Mouse (Mus musculus) kidney, embryonic 14.5 days (tissue): Measurements from ENCODE around the gene Sh3bgrl3. TPM values are rescaled to one million over a fixed set of nuclear protein-coding genes. Genes with fewer than 3 reads are reported as not detected.
"Not testable (repeated sequence)": the region's sequence is repeated elsewhere in the genome, so short reads cannot be mapped to it uniquely, and the experiment has no call there.

Source experiments
- ATAC-seq: fragments of 200-750 bp; cut with Nextera tagmentation; 2 replicates; pipeline ENCODE4 v1.8.0; 2017; ENCODE audit warnings: moderate number of reproducible peaks, mild to moderate bottlenecking, moderate TSS enrichment, moderate library complexity; ENCODE audit not compliant: low FRiP score, low TSS enrichment
- H3K27ac ChIP-seq: fragments of 300-500 bp; sonication (generic); 2 replicates; pipeline ENCODE4 v1.5.1; 2014; ENCODE audit warnings: low read depth, mild to moderate bottlenecking, low read length, moderate library complexity, mixed read lengths
- H3K27me3 ChIP-seq: fragments of 300-500 bp; sonication (generic); 2 replicates; pipeline ENCODE4 v1.6.1; 2014; ENCODE audit warnings: mild to moderate bottlenecking, low read length; ENCODE audit not compliant: control insufficient read depth, insufficient read depth
- H3K36me3 ChIP-seq: fragments of 300-500 bp; sonication (generic); 2 replicates; pipeline ENCODE4 v1.6.1; 2014; ENCODE audit warnings: low read length, mixed read lengths; ENCODE audit not compliant: control insufficient read depth, insufficient read depth
- H3K4me1 ChIP-seq: fragments of 300-500 bp; sonication (generic); 2 replicates; pipeline ENCODE4 v1.6.1; 2014; ENCODE audit warnings: low read length, mixed read lengths; ENCODE audit not compliant: control insufficient read depth, insufficient read depth
- H3K4me2 ChIP-seq: fragments of 300-500 bp; sonication (generic); replicated peaks from 2 replicates; pipeline ENCODE4 v1.6.1; 2014; ENCODE audit warnings: low read depth, mild to moderate bottlenecking, low read length
- H3K4me3 ChIP-seq: fragments of 300-500 bp; sonication (generic); 2 replicates; pipeline ENCODE4 v1.5.1; 2014; ENCODE audit warnings: mild to moderate bottlenecking, low read length
- H3K9ac ChIP-seq: fragments of 300-500 bp; sonication (generic); 2 replicates; pipeline ENCODE4 v1.6.1; 2014; ENCODE audit warnings: low read depth, mild to moderate bottlenecking, low read length, moderate library complexity
- H3K9me3 ChIP-seq: fragments of 300-500 bp; sonication (generic); 2 replicates; pipeline ENCODE4 v1.6.1; 2016; ENCODE audit warnings: low read length; ENCODE audit not compliant: control insufficient read depth
- WGBS: fragments of 180-500 bp; shearing (Covaris S2); extraction: QIAGEN DNeasy Blood & Tissue Kit; methylation state at CpG from one replicate; pipeline ENCODE4 v1.1.7; 2014; 5-methylcytosine and 5-hydroxymethylcytosine counted together
- polyA plus RNA-seq: library from polyadenylated mRNA; unstranded; fragments of >200 nt; fragmentation: Nextera tagmentation; extraction: Ambion mirVana; gene quantifications from 2 replicates; pipeline ENCODE4 v1.2.1, GENCODE M21; 2014

The Sh3bgrl3 gene
- polyA plus RNA-seq, 1 experiment from 2014 or later = 424 TPM

DNA sequence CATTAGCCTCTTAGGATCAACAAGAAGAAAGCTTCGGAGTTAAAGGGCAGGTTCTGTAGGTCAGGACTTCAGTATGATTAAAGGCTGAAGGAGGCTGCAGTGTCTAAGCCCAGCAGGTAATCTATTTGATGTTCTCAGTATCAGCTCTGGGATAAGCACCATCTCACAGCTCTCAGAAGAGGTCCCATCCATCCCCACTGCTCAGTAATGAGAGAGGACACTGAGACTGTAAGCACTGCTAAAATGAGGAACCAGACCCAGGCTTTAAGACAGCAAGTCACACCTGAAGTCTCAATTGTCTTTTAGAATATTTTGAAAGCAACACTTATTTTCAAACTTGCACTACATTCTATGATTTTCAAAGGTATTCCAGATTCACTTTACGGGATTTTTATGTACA lies 29.0 kb upstream of the Sh3bgrl3 start:
- Histone ChIP-seq H3K27ac (no peak overlapping the region), H3K36me3 (peaks cover 18% of the 10 kb centered on the region; the same call in 1 of the 2 replicates), H3K4me2 (no peak overlapping the region), H3K4me3 (no peak overlapping the region), H3K9me3 (no peaks in the 10 kb centered on the region), H3K27me3 (no peaks in the 10 kb centered on the region), H3K4me1 (no peaks in the 10 kb centered on the region), H3K9ac (no peak overlapping the region)
- no peak for ATAC-seq
- 87% methylated on average over 2 of the region's 2 CpGs for WGBS

DNA sequence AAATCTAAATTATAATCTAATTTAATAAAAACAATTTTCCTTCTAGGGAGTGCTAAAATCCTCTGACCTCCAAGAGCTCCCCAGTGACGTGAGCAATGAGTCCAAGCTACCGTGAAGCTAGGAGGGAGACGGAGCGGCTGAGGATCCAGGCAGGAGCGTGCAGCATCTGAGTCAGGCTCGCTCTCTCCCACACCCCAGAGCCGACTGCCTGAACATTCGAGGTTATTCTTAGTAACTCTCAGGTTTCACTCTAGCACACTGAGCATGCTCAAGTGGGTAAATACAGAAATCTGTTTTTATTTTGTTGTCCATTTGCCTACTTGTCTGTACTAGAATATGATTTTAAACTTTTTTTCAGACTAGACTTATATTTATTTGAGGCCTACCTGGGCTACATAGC lies 28.2 kb upstream of the Sh3bgrl3 start:
- no peak overlapping the region for H3K4me3 ChIP-seq
- H3K9ac ChIP-seq = no peak overlapping the region
- H3K36me3 ChIP-seq = peaks cover 20% of the 10 kb centered on the region
- no peak overlapping the region for H3K27ac ChIP-seq
- no peak overlapping the region for H3K4me2 ChIP-seq
- ATAC-seq = no peak
- H3K4me1 ChIP-seq = no peaks in the 10 kb centered on the region
- no peaks in the 10 kb centered on the region for H3K27me3 ChIP-seq
- 37% methylated on average over 8 of the region's 8 CpGs for WGBS
- H3K9me3 ChIP-seq = no peaks in the 10 kb centered on the region

DNA sequence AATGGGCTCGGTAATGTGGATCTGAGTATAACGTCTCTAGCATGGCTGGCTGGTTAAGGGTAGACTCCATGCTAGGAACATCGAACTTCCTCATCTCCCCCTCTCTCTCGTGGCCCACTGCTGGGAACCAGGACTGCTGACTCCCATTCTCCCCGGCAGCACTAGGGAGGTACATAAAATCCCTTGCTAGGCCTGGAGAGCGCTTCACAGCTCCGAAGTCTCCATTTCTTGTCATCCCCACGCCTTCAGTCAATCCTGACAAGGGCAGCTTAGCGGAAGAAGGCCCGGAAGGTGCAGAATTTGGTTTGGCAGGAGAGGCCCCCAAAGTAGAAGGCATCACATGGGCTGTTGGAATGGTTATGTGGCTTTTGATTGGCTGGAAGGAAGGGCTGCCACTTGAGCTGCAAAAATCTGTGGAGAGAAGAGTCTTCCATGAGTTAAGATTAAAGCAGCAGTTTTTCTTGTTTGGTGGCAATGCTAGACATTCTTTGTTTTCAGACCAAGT lies 27.4 kb upstream of the Sh3bgrl3 start:
- no peaks in the 10 kb centered on the region for H3K4me1 ChIP-seq
- 88% methylated on average over 10 of the region's 10 CpGs for WGBS
- H3K4me2 ChIP-seq = no peak overlapping the region
- H3K4me3 ChIP-seq = no peak overlapping the region
- H3K36me3 ChIP-seq = peaks cover 27% of the 10 kb centered on the region
- no peaks in the 10 kb centered on the region for H3K27me3 ChIP-seq
- no peak overlapping the region for H3K27ac ChIP-seq
- ATAC-seq = no peak
- H3K9ac ChIP-seq = no peak overlapping the region
- no peaks in the 10 kb centered on the region for H3K9me3 ChIP-seq

DNA sequence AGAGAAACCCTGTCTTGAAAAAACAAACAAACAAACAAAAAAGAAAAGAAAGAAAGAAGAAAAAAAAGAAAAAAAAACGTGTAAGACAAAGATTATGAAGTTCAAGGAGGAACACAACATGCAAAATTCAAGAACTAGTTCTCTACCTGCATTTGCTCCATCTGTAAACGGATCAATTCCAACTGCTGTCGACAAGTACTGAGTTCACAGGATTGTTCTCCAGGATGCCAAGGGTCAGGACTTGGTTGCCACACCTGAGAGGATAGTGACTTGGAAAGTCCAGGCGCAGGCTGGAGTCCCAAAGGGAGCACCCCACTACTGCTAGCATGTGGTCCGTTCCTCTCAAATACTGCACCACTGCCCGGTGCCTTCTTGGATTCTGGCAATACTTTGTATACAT lies 26.9 kb upstream of the Sh3bgrl3 start:
- Histone ChIP-seq H3K27me3 (no peaks in the 10 kb centered on the region), H3K9ac (no peak overlapping the region), H3K9me3 (no peaks in the 10 kb centered on the region), H3K4me2 (no peak overlapping the region), H3K4me3 (no peak overlapping the region), H3K4me1 (no peaks in the 10 kb centered on the region), H3K36me3 (peaks cover 32% of the 10 kb centered on the region), H3K27ac (no peak overlapping the region)
- ATAC-seq = no peak
- WGBS = 94% methylated on average over 6 of the region's 6 CpGs

DNA sequence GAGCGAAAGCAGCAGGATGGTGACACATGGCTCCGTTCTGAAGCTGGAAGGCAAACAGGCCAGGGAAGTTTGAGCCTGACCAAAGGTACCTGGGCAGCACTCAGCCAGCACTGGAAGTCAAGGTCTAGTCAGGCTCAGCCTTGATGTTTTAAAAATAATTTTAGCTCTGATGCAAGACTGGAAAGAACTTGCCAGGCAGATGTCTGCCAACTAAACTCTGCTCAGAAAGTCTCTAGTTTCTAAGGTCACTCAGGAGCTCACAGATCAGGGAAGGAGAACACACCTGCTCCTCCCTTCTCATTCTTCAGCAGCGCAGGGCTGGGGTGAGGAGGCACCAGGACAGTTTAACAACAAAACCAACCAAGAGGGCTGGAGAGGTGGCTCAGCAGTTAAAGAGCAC lies 25.8 kb upstream of the Sh3bgrl3 start:
- no peak for ATAC-seq
- Histone ChIP-seq H3K4me2 (no peak overlapping the region), H3K9ac (no peak overlapping the region), H3K27ac (no peak overlapping the region), H3K9me3 (no peaks in the 10 kb centered on the region), H3K4me3 (no peak overlapping the region), H3K4me1 (no peaks in the 10 kb centered on the region), H3K36me3 (peaks cover 32% of the 10 kb centered on the region), H3K27me3 (no peaks in the 10 kb centered on the region)
- 92% methylated on average over 3 of the region's 3 CpGs for WGBS

DNA sequence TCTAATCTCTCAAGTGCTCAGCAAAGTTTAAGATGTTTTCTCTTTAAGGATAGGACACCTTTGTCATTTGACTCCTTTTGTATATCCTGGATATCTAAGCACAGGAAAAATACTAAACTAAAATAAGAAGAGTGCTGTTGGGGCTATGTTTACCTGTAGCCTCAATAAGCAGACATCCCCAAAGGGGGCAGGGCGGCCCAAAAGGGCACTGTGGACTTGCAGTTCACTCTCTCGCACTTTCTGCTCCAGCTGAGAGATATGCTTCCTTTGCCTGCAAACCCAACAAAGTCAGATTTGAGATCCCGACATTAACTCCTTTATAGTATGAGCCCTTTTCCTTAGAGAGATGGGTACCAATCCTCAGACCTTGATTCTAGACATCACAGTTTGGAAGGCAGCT lies 25.1 kb upstream of the Sh3bgrl3 start:
- Histone ChIP-seq H3K9me3 (no peaks in the 10 kb centered on the region), H3K27me3 (no peaks in the 10 kb centered on the region), H3K9ac (no peak overlapping the region), H3K4me2 (no peak overlapping the region), H3K4me1 (no peaks in the 10 kb centered on the region), H3K27ac (no peak overlapping the region), H3K4me3 (no peak overlapping the region), H3K36me3 (peaks cover 36% of the 10 kb centered on the region)
- ATAC-seq = no peak
- 92% methylated on average over 3 of the region's 3 CpGs for WGBS

DNA sequence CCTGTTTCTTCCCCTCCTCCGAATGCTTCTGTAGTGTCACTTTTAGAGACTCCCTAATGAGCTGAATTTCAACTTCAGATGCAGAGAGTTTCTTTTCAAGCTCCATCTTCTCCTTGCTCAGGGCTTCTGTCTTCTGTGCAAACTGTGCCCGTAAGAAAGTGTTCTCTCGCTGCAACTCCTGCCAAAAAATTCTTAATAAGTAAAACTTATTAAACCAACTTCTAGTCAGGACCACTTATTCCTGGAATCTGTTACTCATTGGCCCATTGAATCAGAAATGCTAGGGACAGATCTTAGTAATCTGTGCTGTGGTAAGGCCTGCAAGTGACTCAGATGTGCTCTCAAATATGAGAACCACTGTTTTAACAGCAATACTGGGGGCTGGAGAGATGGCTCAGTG lies 23.5 kb upstream of the Sh3bgrl3 start:
- 80% methylated on average over 3 of the region's 3 CpGs for whole genome bisulfite sequencing
- Histone ChIP-seq H3K9ac (no peak overlapping the region), H3K4me3 (no peak overlapping the region), H3K4me2 (no peak overlapping the region), H3K27me3 (no peaks in the 10 kb centered on the region), H3K9me3 (no peaks in the 10 kb centered on the region), H3K4me1 (no peaks in the 10 kb centered on the region), H3K27ac (no peak overlapping the region), H3K36me3 (peaks cover 50% of the 10 kb centered on the region)
- ATAC-seq = no peak

DNA sequence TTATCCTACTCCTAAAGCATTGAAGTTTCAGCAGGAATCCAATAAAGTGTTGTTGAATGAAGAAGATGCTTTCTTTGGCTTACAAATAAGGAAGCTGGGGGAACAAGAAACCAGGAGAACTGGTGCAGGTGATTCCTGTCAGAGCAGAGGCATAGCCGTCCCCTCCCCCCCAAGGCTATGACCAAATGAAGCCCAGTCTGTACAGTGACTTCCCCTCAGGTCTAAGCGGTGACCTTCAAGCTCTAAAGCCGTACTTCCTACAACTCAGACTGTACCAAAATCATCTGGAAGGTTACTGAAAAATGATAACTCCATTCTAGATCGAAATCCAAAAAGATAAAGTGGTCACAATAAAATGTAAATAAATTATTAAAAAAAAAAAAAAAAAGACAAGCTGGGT lies 20.8 kb upstream of the Sh3bgrl3 start:
- no peak overlapping the region for H3K9ac ChIP-seq
- H3K36me3 ChIP-seq = peaks cover 46% of the 10 kb centered on the region
- no peak for ATAC-seq
- H3K4me3 ChIP-seq = no peak overlapping the region
- WGBS = 95% methylated on average over 4 of the region's 4 CpGs
- no peaks in the 10 kb centered on the region for H3K4me1 ChIP-seq
- H3K4me2 ChIP-seq = no peak overlapping the region
- no peaks in the 10 kb centered on the region for H3K9me3 ChIP-seq
- H3K27me3 ChIP-seq = no peaks in the 10 kb centered on the region
- no peak overlapping the region for H3K27ac ChIP-seq

DNA sequence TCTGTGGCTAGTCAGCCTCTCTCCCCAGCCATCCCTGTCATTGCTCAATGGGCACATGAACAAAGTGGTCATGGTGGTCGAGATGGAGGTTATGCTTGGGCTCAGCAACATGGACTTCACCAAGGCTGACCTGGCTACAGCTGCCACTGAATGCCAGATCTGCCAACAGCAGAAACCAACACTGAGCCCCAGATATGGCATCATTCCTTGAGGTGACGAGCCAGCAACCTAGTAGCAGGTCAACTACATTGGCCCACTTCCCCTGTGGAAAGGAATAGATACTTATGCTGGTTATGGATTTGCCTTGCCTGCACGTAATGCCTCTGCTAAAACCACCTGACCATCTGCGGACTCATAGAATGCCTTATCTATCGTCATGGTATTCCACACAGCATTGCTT lies 15.7 kb upstream of the Sh3bgrl3 start:
- H3K4me1 ChIP-seq, H3K4me2 ChIP-seq, H3K27me3 ChIP-seq, H3K9me3 ChIP-seq, H3K9ac ChIP-seq, ATAC-seq, H3K27ac ChIP-seq, H3K4me3 ChIP-seq: not testable (repeated sequence)
- peaks cover 18% of the 10 kb centered on the region; the same call in 1 of the 2 replicates for H3K36me3 ChIP-seq
- 94% methylated on average over 5 of the region's 5 CpGs for WGBS
